Mouse (Mus musculus): Measurements from ENCODE around the gene Aff3.
A peak's percentile ranks its signal among the peaks of the same experiment; 100 is the strongest.

Aff3 gene

DNA sequence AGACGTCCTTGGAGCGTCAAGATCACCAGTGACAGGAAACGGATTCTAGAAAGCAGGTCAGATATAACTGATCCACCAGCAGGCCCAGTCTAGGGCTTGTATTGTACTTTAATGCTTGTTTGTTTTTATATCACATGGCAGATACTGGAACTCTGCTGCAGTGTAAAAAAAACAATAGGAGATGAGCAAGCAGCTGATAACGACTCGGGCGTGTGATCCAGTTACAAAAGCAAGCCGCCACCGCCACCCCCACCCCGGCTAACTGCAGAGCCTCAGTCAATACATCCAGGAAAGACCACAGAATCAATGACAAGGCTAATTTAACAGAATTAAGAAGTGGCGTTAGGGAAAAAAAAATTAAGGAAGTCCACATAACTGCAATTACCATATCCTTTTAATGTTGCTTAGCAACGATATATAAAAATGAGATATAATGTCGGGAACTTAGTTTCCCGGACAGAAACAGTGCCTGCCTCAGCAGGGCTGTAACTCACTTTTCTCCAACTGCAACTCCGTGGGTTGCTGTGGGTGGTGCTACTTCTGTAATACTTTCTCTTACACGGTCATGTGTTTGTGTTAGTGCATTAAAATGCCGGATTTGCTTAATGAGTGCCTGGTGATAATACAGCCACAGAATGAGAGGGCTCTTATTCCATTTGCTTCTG is 280.2 kb downstream of the Aff3 start:
- DNase-seq = peak; percentile 87

- no peak for DNase-seq
These were observed 280.7 kb downstream of the Aff3 start for GRCm38 (mm10) chr1:38384010-38384409.

- DNase-seq = no peak
These were observed 282.1 kb downstream of the Aff3 start for GRCm38 (mm10) chr1:38382683-38383082.

GRCm38 (mm10) chr1:38377930-38378329 is 286.8 kb downstream of the Aff3 start:
- no peak for DNase-seq

DNA sequence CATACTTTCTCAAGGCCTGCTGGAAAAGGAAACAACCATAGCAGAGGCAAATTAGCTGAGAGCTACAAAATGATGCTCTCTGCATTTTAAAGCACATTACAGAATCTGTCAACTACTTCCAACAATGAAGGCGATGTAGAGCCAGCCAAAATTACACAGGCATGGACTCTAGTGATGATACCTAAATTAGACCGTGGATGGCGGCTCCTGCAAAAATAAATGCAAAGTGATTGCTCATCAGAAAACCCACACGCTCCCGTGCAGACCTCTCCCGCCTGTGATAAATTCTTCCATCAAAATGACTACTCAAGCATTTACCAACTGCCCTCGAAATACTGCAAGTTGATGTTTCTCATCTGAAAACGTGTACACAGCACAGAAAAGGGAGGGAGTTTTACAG is 295.6 kb downstream of the Aff3 start:
- no peak for DNase-seq

- DNase-seq = no peak
These were observed 296.6 kb downstream of the Aff3 start for GRCm38 (mm10) chr1:38368081-38368689.

GRCm38 (mm10) chr1:38367404-38368080 is 297.2 kb downstream of the Aff3 start:
- no peak for DNase-seq

- DNase-seq = no peak
These were observed 300.9 kb downstream of the Aff3 start for GRCm38 (mm10) chr1:38363856-38364255.

GRCm38 (mm10) chr1:38362275-38362674 is 302.5 kb downstream of the Aff3 start:
- DNase-seq = no peak

- peak; percentile 22 for DNase-seq
These were observed 305.9 kb downstream of the Aff3 start for GRCm38 (mm10) chr1:38358797-38359349.

GRCm38 (mm10) chr1:38357933-38358796 is 306.6 kb downstream of the Aff3 start:
- DNase-seq = no peak

DNA sequence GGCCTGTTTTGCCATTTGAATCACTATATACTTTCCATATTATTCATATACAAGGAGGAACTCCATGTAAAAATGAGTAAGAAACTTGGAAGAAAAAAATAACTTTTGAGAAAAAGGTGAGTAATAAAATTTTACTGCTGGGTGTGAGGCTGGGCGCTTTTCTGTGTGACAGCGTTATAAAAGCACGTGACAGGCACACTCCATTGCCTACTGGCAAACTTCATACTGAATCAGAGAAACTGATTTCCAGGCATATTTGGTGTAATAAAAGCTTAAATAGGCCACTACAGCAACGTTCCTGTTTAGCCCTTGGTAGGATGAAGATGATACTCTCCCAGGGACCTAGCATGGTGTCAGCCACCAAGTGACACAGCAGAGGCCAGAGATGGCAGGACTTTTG is 310.2 kb downstream of the Aff3 start:
- no peak for DNase-seq

- no peak for DNase-seq
These were observed 317.4 kb downstream of the Aff3 start for GRCm38 (mm10) chr1:38347346-38347745.

DNA sequence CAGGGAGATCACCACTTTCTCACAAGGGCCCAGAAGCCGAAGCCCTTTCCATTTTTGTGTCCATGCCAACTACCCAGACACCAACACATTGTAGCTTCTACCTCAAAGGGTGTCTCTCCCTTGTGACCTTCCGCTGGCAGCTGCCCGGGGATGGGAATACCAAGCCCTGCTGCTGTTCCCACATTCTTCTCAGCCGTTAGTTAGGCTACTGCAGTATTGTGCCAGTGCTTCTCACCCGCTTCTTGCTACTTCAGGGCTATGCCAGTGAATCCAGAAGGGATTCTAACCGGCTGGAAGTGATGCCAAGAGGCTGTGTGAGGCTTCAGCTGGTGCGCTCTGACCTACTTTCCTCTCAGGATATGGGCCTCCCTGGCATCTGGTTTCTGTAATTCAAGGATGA is 330.5 kb downstream of the Aff3 start:
- DNase-seq = peak; percentile 92

GRCm38 (mm10) chr1:38332919-38333318 is 331.8 kb downstream of the Aff3 start:
- no peak for DNase-seq

DNA sequence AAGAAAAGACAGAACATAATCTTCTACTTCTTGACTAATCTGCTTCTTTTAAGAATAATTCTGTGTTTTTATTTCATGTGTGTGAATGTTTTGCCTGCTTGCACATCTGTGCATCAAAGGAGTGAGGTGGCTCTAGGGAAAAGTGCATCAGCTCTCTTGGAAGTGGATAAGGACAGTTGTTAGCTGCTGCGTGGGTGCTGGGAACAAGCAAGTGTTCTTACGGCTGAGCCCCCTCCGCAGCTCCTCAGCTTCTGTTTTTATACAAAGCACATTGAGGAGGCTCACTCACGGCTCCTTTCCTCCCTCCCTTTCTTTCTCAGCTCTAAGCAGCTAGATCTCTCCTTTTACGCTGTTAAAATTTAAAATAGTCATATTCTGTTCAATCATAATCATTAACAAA is 340.5 kb downstream of the Aff3 start:
- no peak for DNase-seq

DNA sequence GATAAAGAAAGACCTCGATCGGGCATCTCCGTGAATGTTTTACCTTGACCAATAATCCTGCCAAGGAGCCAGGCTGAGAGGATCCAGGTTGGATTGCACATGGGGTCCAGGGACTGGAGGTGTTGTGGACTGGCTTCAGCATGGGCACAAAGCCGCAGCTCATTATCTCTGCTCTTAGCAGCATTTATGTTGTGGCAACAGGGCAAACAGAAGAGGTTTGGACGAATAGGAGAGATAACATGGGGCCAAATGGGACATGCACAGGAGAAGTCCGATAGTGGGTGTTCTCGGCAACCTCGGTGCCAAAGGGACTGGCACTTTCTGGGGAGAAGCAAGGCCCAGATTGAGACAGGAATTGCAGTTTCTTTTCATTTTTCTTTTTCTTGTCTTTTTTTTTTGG is 342.9 kb downstream of the Aff3 start:
- no peak for DNase-seq

DNA sequence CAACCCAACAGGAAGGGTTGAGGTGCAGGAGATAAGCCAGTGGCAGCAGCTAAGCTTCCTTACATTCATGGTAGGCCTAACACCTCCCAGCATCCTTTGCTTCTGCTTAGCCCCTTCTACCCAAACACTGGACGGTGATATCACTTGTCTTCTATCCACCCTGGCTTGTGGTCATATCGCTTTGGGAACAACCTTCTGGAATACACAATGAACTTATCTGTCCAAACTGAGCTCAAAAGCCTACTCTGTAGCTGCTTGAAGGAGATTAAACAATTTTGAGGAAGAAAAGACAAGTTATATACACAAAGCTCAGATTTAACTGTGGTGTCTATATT is 343.8 kb downstream of the Aff3 start:
- DNase-seq = no peak

DNA sequence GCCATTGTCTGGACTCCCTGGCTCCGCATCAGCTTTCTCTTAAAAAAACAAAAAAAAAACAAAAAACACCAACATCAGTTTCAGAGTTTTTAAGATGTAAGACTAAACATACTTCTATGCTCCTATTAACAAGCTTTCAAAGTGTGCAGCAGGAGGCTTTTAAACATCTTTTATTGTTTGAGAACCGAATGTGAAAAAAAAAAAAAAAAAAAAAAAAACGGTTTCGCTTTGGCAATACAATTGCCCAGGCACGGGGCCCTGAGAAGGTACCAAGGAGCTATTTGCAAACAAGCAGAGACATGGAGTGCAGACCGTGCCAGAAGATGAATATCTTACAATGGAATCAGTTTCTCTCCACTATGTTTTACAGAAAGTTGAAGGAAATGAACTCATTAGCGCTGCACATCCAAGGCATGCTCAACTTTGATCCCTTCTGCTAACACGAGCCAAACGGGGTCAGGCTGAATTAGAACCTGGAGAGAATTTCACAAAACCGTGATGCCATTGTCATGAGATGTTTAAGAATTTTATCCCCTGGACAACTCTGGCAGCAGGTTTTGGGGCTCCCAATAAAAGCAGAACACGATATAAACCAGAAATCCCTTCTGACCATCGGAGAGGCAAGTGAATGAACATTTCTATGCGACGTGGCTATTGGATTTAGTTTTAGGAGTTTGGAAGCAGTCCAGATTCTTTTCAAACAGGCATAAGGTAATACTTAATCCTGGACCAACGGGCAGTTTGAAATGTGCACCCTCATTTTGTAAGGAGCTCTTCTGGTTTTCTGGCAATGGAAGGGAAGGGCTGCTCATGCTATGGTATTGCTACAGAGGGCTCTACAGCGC is 344.4 kb downstream of the Aff3 start:
- DNase-seq = no peak

DNA sequence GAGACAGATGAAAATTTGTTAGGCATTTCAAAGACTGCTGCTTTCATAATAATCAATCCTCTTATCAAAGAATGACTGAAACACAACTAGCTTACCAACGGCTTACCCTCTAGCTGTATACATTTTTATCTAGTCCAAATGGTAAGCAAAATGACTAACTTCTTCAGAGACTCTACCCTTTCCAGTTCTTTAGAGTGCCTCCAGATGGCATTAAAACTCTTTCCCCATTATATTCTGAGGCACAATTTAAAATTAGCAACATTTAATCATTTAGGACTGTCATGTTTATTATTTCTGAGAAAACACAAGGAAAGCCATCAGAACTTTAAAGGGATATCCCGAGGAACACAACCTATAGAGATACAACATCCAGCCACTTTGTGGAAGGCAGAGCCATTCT is 346.1 kb downstream of the Aff3 start:
- DNase-seq = no peak

DNA sequence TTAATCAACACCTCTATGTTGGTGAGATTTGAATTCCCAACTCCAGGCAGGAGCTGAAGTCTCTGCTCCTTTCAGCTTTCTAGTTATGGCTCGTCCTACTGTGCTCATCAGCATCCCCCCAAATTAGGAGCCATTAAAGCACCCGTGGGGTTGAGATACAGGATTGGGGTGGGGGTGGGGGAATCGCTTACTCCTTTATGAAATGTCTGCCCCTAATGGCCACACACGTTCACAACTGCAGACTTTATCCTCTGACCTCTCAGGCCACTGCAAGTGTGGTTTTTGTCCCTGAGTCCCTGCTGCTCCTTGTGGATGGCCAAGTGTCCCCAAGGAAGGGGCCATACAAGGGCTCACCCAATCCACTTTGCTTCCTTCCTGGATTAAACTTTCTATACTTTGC is 348.8 kb downstream of the Aff3 start:
- DNase-seq = no peak

GRCm38 (mm10) chr1:38310496-38310895 is 354.3 kb downstream of the Aff3 start:
- no peak for DNase-seq
